Mouse (Mus musculus) thymus, adult 2 months (tissue): ENCODE data around the gene Pdgfd.

Experiments used
- CTCF ChIP-seq: fragments of 200-500 bp; IDR thresholded peaks from 2 replicates; pipeline ENCODE4 v1.5.1; 2012; ENCODE audit warnings: mild to moderate bottlenecking, control low read depth, low read length, moderate library complexity, borderline replicate concordance; ENCODE audit not compliant: control insufficient read depth, poor library complexity, insufficient read depth; ENCODE audit errors: extremely low read depth
- POLR2A ChIP-seq: fragments of 200-500 bp; IDR thresholded peaks from 2 replicates; pipeline ENCODE4 v1.6.1; 2012; ENCODE audit warnings: mild to moderate bottlenecking, low read length, control low read depth, moderate library complexity; ENCODE audit not compliant: control insufficient read depth, poor library complexity, insufficient read depth; ENCODE audit errors: extremely low read depth

DNA sequence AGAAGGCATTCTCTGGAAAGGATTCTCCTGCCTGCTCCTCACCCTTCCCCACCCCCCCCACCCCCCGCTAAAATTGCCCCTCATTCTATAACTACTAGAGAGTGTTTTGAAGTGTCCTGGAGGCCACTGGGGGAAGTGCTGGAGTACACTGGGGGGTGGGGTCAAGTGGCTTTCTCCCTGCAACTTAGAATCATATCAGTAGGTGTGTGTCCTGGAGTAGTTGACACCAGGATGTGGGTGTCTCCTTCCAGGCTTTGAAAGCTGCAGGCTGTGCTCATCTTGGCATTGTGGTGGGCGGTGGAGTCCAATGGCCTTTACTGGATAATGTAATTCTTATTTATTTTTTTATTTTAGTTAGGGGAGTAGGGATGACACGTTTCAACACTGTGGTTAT lies 651 bp downstream of the Pdgfd start:
- TF ChIP-seq CTCF (no peak), POLR2A (no peak)
